Mouse (Mus musculus): ENCODE results near the gene Calcoco1. TPM values are rescaled to one million over a fixed set of nuclear protein-coding genes. Genes with fewer than 3 reads are reported as not detected.

The Calcoco1 gene
- polyA plus RNA-seq, 1 experiment: 20.1 TPM

GRCm38 (mm10) chr15:102707736-102708269, 14.2 kb downstream of the Calcoco1 start:
- H3K4me3 ChIP-seq (ENCODE audit: control insufficient read depth, low read depth, low read length): no peak overlapping the region
- H3K4me1 ChIP-seq (ENCODE audit: control insufficient read depth, insufficient read depth, low read length): no peaks in the 10 kb centered on the region
- no peaks in the 10 kb centered on the region for H3K36me3 ChIP-seq (ENCODE audit: control insufficient read depth, insufficient read depth, low read length)
- TF ChIP-seq CTCF (IDR thresholded peaks at IDR 0.05; ENCODE audit: control insufficient read depth, insufficient read depth, insufficient replicate concordance, low read depth, low read length) (no peak), POLR2A (IDR thresholded peaks at IDR 0.05; ENCODE audit: control insufficient read depth, low read depth, low read length) (no peak)
- no peaks in the 10 kb centered on the region for H3K27me3 ChIP-seq (ENCODE audit: control insufficient read depth, insufficient read depth, low read length)
- H3K27ac ChIP-seq (ENCODE audit: control insufficient read depth, insufficient read depth, low read depth, low read length): no peak overlapping the region

GRCm38 (mm10) chr15:102705923-102706503, 16.0 kb downstream of the Calcoco1 start:
- TF ChIP-seq POLR2A (IDR thresholded peaks at IDR 0.05; ENCODE audit: control insufficient read depth, low read depth, low read length): no peak
- TF ChIP-seq CTCF (IDR thresholded peaks at IDR 0.05; ENCODE audit: control insufficient read depth, insufficient read depth, insufficient replicate concordance, low read depth, low read length): no peak
- Histone ChIP-seq H3K27ac (ENCODE audit: control insufficient read depth, insufficient read depth, low read depth, low read length) (no peak overlapping the region), H3K4me3 (ENCODE audit: control insufficient read depth, low read depth, low read length) (no peak overlapping the region)

GRCm38 (mm10) chr15:102705226-102705894, 16.6 kb downstream of the Calcoco1 start:
- no peak overlapping the region for H3K27ac ChIP-seq (ENCODE audit: control insufficient read depth, insufficient read depth, low read depth, low read length)

More at GRCm38 (mm10) chr15:102705923-102706503, 16.0 kb downstream of the Calcoco1 start:
- Histone ChIP-seq H3K36me3 (ENCODE audit: control insufficient read depth, insufficient read depth, low read length) (no peaks in the 10 kb centered on the region), H3K4me1 (ENCODE audit: control insufficient read depth, insufficient read depth, low read length) (no peaks in the 10 kb centered on the region), H3K27me3 (ENCODE audit: control insufficient read depth, insufficient read depth, low read length) (no peaks in the 10 kb centered on the region)

GRCm38 (mm10) chr15:102704806-102705205, 17.2 kb downstream of the Calcoco1 start:
- TF ChIP-seq POLR2A (IDR thresholded peaks at IDR 0.05; ENCODE audit: control insufficient read depth, low read depth, low read length) (no peak), CTCF (IDR thresholded peaks at IDR 0.05; ENCODE audit: control insufficient read depth, insufficient read depth, insufficient replicate concordance, low read depth, low read length) (no peak)
- Histone ChIP-seq H3K27ac (ENCODE audit: control insufficient read depth, insufficient read depth, low read depth, low read length) (no peak overlapping the region), H3K27me3 (ENCODE audit: control insufficient read depth, insufficient read depth, low read length) (no peaks in the 10 kb centered on the region)

More at GRCm38 (mm10) chr15:102705226-102705894, 16.6 kb downstream of the Calcoco1 start:
- Histone ChIP-seq H3K4me1 (ENCODE audit: control insufficient read depth, insufficient read depth, low read length) (no peaks in the 10 kb centered on the region), H3K4me3 (ENCODE audit: control insufficient read depth, low read depth, low read length) (no peak overlapping the region), H3K36me3 (ENCODE audit: control insufficient read depth, insufficient read depth, low read length) (no peaks in the 10 kb centered on the region), H3K27me3 (ENCODE audit: control insufficient read depth, insufficient read depth, low read length) (no peaks in the 10 kb centered on the region)
- TF ChIP-seq CTCF (IDR thresholded peaks at IDR 0.05; ENCODE audit: control insufficient read depth, insufficient read depth, insufficient replicate concordance, low read depth, low read length) (no peak), POLR2A (IDR thresholded peaks at IDR 0.05; ENCODE audit: control insufficient read depth, low read depth, low read length) (no peak)

GRCm38 (mm10) chr15:102702972-102703371, 19.0 kb downstream of the Calcoco1 start:
- H3K36me3 ChIP-seq (ENCODE audit: control insufficient read depth, insufficient read depth, low read length): no peaks in the 10 kb centered on the region
- no peak overlapping the region for H3K27ac ChIP-seq (ENCODE audit: control insufficient read depth, insufficient read depth, low read depth, low read length)
- H3K4me3 ChIP-seq (ENCODE audit: control insufficient read depth, low read depth, low read length): no peak overlapping the region
- no peaks in the 10 kb centered on the region for H3K4me1 ChIP-seq (ENCODE audit: control insufficient read depth, insufficient read depth, low read length)
- TF ChIP-seq POLR2A (IDR thresholded peaks at IDR 0.05; ENCODE audit: control insufficient read depth, low read depth, low read length) (no peak), CTCF (IDR thresholded peaks at IDR 0.05; ENCODE audit: control insufficient read depth, insufficient read depth, insufficient replicate concordance, low read depth, low read length) (no peak)
- no peaks in the 10 kb centered on the region for H3K27me3 ChIP-seq (ENCODE audit: control insufficient read depth, insufficient read depth, low read length)

More at GRCm38 (mm10) chr15:102704806-102705205, 17.2 kb downstream of the Calcoco1 start:
- Histone ChIP-seq H3K4me1 (ENCODE audit: control insufficient read depth, insufficient read depth, low read length) (no peaks in the 10 kb centered on the region), H3K4me3 (ENCODE audit: control insufficient read depth, low read depth, low read length) (no peak overlapping the region), H3K36me3 (ENCODE audit: control insufficient read depth, insufficient read depth, low read length) (no peaks in the 10 kb centered on the region)

GRCm38 (mm10) chr15:102698193-102698592, 23.8 kb downstream of the Calcoco1 start:
- Histone ChIP-seq H3K27ac (ENCODE audit: control insufficient read depth, insufficient read depth, low read depth, low read length) (no peak overlapping the region), H3K27me3 (ENCODE audit: control insufficient read depth, insufficient read depth, low read length) (peaks cover 1% of the 10 kb centered on the region; the same call in 1 of the 2 replicates), H3K36me3 (ENCODE audit: control insufficient read depth, insufficient read depth, low read length) (no peaks in the 10 kb centered on the region), H3K4me3 (ENCODE audit: control insufficient read depth, low read depth, low read length) (no peak overlapping the region), H3K4me1 (ENCODE audit: control insufficient read depth, insufficient read depth, low read length) (peaks cover 2% of the 10 kb centered on the region; the same call in 1 of the 2 replicates)
- TF ChIP-seq POLR2A (IDR thresholded peaks at IDR 0.05; ENCODE audit: control insufficient read depth, low read depth, low read length): no peak
- peak; percentile 82 for TF ChIP-seq CTCF (IDR thresholded peaks at IDR 0.05; ENCODE audit: control insufficient read depth, insufficient read depth, insufficient replicate concordance, low read depth, low read length)

GRCm38 (mm10) chr15:102696899-102697298, 25.1 kb downstream of the Calcoco1 start:
- H3K27me3 ChIP-seq (ENCODE audit: control insufficient read depth, insufficient read depth, low read length): peaks cover 10% of the 10 kb centered on the region

More at GRCm38 (mm10) chr15:102696899-102697298, 25.1 kb downstream of the Calcoco1 start:
- Histone ChIP-seq H3K36me3 (ENCODE audit: control insufficient read depth, insufficient read depth, low read length) (no peaks in the 10 kb centered on the region), H3K4me3 (ENCODE audit: control insufficient read depth, low read depth, low read length) (no peak overlapping the region), H3K4me1 (ENCODE audit: control insufficient read depth, insufficient read depth, low read length) (peaks cover 4% of the 10 kb centered on the region; the same call in 1 of the 2 replicates), H3K27ac (ENCODE audit: control insufficient read depth, insufficient read depth, low read depth, low read length) (no peak overlapping the region)
- TF ChIP-seq CTCF (IDR thresholded peaks at IDR 0.05; ENCODE audit: control insufficient read depth, insufficient read depth, insufficient replicate concordance, low read depth, low read length): no peak
